Mouse (Mus musculus): ENCODE results near the gene Olfr655. TPM values are rescaled to one million over a fixed set of nuclear protein-coding genes. Genes with fewer than 3 reads are reported as not detected.

Olfr655 gene
- polyA plus RNA-seq (2012; rRNA removed; ENCODE audit: low replicate concordance) = not detected in 2 replicates

DNA sequence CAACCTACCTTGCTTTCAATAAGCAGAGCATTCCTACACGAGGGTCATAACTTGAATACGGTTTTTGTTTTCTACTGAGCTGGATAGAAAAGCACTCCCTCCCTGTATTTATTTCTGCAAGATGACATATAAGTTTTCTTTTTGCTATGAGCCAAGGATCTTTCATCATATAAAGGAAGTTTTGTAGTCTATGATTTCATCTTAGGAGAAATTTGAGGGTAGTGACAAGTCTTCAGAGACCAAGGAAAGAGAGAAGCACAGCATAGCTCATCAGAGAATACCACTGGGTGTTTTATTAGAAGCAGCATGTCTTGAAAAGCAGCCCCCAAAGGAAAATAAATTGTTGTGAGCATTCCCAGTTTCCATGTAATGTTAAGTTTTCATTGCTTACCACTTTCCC is at the start of gene Olfr655:
Gene Olfr655, minus strand, starts transcription at position 101 of the 400 bp plus-strand sequence.

DNA sequence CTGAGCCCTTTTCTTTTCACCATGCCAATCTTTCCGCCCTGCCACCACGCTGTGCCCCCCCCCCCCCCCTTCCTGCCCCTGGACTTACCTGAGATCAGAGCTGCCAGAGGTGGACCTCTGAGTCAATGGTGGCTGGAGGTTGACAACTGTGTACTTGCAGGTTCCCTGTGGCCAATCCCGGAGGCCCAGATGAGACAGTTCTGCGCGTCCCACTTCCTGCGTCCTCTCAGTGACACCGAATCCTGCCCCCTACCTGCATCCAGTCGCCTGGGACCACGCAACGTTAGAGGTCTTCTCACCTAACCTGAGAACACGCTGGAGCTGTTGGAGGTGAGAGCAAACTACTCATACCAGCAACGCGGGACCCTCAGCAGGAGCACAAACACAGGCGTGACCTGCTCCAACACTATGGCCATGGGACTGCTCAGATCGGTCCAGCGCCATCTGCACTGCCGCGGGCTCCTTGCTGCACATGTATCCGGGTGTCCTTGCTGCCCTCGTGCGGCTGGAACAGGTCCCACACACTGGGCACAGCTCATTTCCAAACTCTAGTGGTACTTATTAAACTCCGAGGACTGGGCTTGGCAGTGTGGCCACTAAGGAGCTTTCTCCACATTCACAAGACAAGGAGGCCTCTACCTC is 45.4 kb upstream of the Olfr655 start, which contains the start of gene Olfr658:
Gene Olfr658, minus strand, starts transcription at position 465 of the 642 bp plus-strand sequence.

DNA sequence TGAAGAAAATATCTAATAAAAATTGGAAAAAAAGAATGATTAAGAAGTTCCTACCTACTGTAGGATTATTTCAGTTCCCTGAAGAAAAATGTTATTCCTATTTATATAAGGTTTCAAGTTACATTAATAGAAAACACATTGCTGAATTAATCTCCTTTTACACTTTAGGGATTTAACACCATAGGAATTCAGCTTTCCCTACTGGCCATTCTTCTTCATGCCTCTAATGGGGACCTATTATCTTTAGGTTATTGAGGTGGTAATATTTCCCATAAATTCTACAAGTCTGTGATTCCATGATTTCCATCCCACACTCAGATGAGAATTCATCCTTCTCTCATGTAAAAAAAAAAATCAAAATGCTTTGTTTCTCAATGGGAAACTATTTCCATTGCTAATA is 22.9 kb upstream of the Olfr655 start, which contains the start of gene Olfr657:
Gene Olfr657, plus strand, starts transcription at position 301 of the 400 bp plus-strand sequence.

DNA sequence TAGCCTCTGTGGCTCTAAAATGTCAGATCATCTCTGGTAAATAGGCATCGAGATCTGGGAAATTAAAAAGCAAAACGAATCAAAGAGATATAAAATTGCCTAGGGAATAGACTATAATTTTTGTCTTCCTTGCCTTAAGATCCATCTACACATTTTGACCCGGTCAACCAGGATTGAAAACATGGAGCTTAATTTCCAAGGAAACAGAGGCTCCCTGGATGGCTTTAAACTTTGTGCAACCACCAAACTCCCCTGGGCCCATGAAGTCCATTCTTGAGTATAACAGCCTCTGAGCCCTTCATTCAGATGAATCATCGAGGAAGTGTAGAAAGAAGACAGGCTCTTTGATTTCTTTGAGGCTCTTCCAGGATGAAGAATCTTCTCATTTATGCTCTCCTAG is 12.1 kb upstream of the Olfr655 start, which contains the start of gene Olfr656:
Gene Olfr656, plus strand, starts transcription at position 301 of the 400 bp plus-strand sequence.

DNA sequence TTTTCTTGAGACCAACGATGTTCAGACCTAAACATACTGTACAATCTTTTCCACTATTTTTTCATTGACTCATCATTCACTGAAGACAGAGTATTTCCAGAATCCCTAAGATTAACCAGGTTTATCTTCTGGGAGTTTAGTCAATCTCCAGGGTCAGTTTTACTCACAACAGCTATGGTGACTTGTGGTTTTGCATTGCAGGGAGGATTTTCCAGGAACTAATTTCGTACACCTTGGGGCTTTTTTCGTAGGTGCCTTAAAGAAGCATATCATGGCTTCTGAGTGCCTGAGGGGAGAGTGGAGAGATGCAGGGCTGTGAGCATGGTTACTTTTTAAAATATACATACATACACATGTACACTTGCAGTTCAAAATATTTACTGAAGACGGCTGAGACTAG is 14.9 kb downstream of the Olfr655 start, which contains the start of gene Olfr654:
Gene Olfr654, plus strand, starts transcription at position 301 of the 400 bp plus-strand sequence.

DNA sequence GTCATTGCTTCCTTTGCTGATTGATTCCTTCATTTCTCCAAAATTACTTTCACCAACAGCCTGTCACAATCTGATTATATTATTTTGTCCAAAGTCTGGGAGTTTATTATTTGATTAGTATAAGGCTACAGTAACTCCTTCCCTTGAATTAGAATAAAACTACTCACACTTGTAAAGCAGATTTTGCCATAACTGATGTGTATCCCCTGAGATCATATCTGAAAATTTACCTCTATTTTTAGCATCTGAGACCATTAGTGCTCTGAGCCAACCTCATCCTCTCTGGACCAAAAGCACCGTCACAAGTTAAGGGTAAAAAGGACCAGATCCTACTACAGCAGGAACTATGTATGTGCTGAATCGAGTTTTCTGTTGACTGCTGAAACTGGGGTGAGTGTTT is 24.6 kb downstream of the Olfr655 start, which contains the start of gene Olfr653:
Gene Olfr653, plus strand, starts transcription at position 301 of the 400 bp plus-strand sequence.

DNA sequence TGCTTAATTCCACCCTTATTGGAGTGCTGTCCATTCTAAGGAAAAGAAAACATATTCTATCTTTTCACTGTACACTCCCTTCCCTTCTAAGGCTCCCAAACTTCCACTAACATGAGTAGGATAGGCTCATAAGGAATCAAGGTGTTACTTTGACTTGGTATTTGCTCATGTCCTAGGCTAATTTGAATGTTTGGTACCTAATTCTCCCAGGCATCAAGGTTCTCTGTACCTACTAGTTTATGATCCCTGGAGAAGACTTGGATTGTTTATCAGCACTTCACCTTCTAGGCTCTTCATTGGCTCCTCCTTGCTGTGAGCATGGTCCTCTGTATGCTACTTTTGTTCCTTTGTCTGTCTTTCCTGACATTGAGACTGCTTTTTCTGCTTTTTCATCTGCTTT is 41.0 kb downstream of the Olfr655 start, which contains the start of gene Olfr652:
Gene Olfr652, plus strand, starts transcription at position 301 of the 400 bp plus-strand sequence.

DNA sequence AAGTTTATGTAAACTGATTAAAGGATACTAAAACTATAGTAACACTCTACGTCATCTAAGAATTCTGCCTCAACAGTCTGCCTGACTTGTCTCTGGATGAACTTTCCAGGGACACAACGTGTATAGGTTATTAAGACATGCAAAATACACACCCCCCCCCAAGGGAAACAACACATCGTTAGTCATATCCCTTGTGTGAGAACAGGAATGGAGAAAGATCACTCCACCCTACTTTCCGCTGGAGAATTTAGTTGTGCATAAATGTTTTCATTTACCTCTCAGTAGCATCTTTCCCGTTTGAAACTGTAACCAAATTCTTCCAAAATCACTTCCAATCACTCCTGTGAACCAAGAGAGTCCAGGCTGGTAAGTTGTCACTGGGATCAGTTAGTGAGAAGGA is 51.7 kb downstream of the Olfr655 start, which contains the start of gene Olfr651:
Gene Olfr651, plus strand, starts transcription at position 301 of the 400 bp plus-strand sequence.

Other genes with a start within 250 kb of the Olfr655 start
- 0.91 and 1.3 TPM in 2 replicates for gene Trim12c, start 248.4 kb downstream of the Olfr655 start, polyA plus RNA-seq (2012; rRNA removed; ENCODE audit: low replicate concordance)
- gene Trim30b, start 231.9 kb downstream of the Olfr655 start, polyA plus RNA-seq (2012; rRNA removed; ENCODE audit: low replicate concordance) = 0.05 TPM in 1 of 2 replicates, not detected in the other
- not detected in 2 replicates for gene Trim30c, start 200.9 kb downstream of the Olfr655 start, polyA plus RNA-seq (2012; rRNA removed; ENCODE audit: low replicate concordance)
- gene Trim30a, start 136.6 kb downstream of the Olfr655 start, polyA plus RNA-seq (2012; rRNA removed; ENCODE audit: low replicate concordance) = 0.40 and 0.83 TPM in 2 replicates
- 2.6 TPM in 2 replicates for gene Trim30d, start 93.9 kb downstream of the Olfr655 start, polyA plus RNA-seq (2012; rRNA removed; ENCODE audit: low replicate concordance)
- gene Olfr651, start 51.6 kb downstream of the Olfr655 start, polyA plus RNA-seq (2012; rRNA removed; ENCODE audit: low replicate concordance) = not detected in 2 replicates
- not detected in 2 replicates for gene Olfr652, start 40.9 kb downstream of the Olfr655 start, polyA plus RNA-seq (2012; rRNA removed; ENCODE audit: low replicate concordance)
- not detected in 2 replicates for gene Olfr653, start 24.5 kb downstream of the Olfr655 start, polyA plus RNA-seq (2012; rRNA removed; ENCODE audit: low replicate concordance)
- gene Olfr654, start 14.8 kb downstream of the Olfr655 start, polyA plus RNA-seq (2012; rRNA removed; ENCODE audit: low replicate concordance) = not detected in 2 replicates
- gene Olfr656, start 12.2 kb upstream of the Olfr655 start, polyA plus RNA-seq (2012; rRNA removed; ENCODE audit: low replicate concordance) = not detected in 2 replicates
- not detected in 2 replicates for gene Olfr657, start 23.0 kb upstream of the Olfr655 start, polyA plus RNA-seq (2012; rRNA removed; ENCODE audit: low replicate concordance)
- gene Olfr658, start 45.5 kb upstream of the Olfr655 start, polyA plus RNA-seq (2012; rRNA removed; ENCODE audit: low replicate concordance) = 0.11 TPM in 1 of 2 replicates, not detected in the other
- gene Olfr659, start 65.0 kb upstream of the Olfr655 start, polyA plus RNA-seq (2012; rRNA removed; ENCODE audit: low replicate concordance) = not detected in 2 replicates
- not detected in 2 replicates for gene Olfr661, start 84.7 kb upstream of the Olfr655 start, polyA plus RNA-seq (2012; rRNA removed; ENCODE audit: low replicate concordance)
- not detected in 2 replicates for gene Usp17le, start 175.7 kb upstream of the Olfr655 start, polyA plus RNA-seq (2012; rRNA removed; ENCODE audit: low replicate concordance)
- not detected in 2 replicates for gene Usp17lb, start 240.8 kb upstream of the Olfr655 start, polyA plus RNA-seq (2012; rRNA removed; ENCODE audit: low replicate concordance)

All from duodenum, adult 2 months (tissue).